Mouse (Mus musculus) MEL (cell line): Measurements from ENCODE around the gene Fam210b.

Experiments used
- CHD2 ChIP-seq: IDR thresholded peaks from 2 replicates; pipeline ENCODE4 v1.6.1; 2011; ENCODE audit warnings: low read length, improper control_type of control experiment
- CTCF ChIP-seq, 3 experiments: IDR thresholded peaks in 2 of 3; conservative IDR thresholded peaks in 1 of 3; 2 replicates each; pipeline ENCODE4 v1.5.1; 2011 to 2012; ENCODE audit warnings: low read length in 3 of 3, low read depth in 2 of 3, mild to moderate bottlenecking in 2 of 3, improper control_type of control experiment in 1 of 3, inconsistent platforms in 1 of 3, mixed read lengths in 1 of 3, moderate library complexity in 1 of 3; ENCODE audit not compliant: control insufficient read depth in 1 of 3, insufficient read depth in 1 of 3, poor library complexity in 1 of 3, severe bottlenecking in 1 of 3
- E2F4 ChIP-seq: IDR thresholded peaks from 2 replicates; pipeline ENCODE4 v1.6.1; 2011; ENCODE audit warnings: low read depth, low read length, improper control_type of control experiment, borderline replicate concordance
- MAFK ChIP-seq: IDR thresholded peaks from 2 replicates; pipeline ENCODE4 v1.6.1; 2011; ENCODE audit warnings: low read depth, mild to moderate bottlenecking, low read length, improper control_type of control experiment, borderline replicate concordance
- MYB ChIP-seq: IDR thresholded peaks from 2 replicates; pipeline ENCODE4 v1.6.1; 2011; ENCODE audit warnings: mild to moderate bottlenecking, low read depth, low read length, improper control_type of control experiment
- POLR2A ChIP-seq, 2 experiments: IDR thresholded peaks; 2 replicates each; pipeline ENCODE4 v1.6.1; 2011 to 2012; ENCODE audit warnings: low read length in 2 of 2, mild to moderate bottlenecking in 2 of 2, control low read depth in 1 of 2, improper control_type of control experiment in 1 of 2, low read depth in 1 of 2, moderate library complexity in 1 of 2; ENCODE audit not compliant: control insufficient read depth in 1 of 2, insufficient read depth in 1 of 2, poor library complexity in 1 of 2
- POLR2AphosphoS5 ChIP-seq: IDR thresholded peaks from 2 replicates; pipeline ENCODE4 v1.6.1; 2012; ENCODE audit warnings: low read depth, borderline replicate concordance, mild to moderate bottlenecking, inconsistent platforms, low read length, moderate library complexity, mixed read lengths
- USF2 ChIP-seq, 2 experiments: IDR thresholded peaks; 2 replicates each; pipeline ENCODE4 v1.6.1; 2011 to 2012; ENCODE audit warnings: improper control_type of control experiment in 2 of 2, low read length in 2 of 2, borderline replicate concordance in 1 of 2, inconsistent platforms in 1 of 2, low read depth in 1 of 2, mild to moderate bottlenecking in 1 of 2; ENCODE audit not compliant: insufficient read depth in 1 of 2
- ZC3H11A ChIP-seq: IDR thresholded peaks from 2 replicates; pipeline ENCODE4 v1.6.1; 2012; ENCODE audit warnings: low read depth, mild to moderate bottlenecking, inconsistent platforms, low read length, improper control_type of control experiment

GRCm38 (mm10) chr2:172306544-172306943, 38.8 kb upstream of the Fam210b start:
- TF ChIP-seq USF2 (IDR thresholded peaks at IDR 0.05; ENCODE audit: borderline replicate concordance in 1 of 2, insufficient read depth in 1 of 2, low read depth in 1 of 2, low read length in 2 of 2) = no peak
- TF ChIP-seq POLR2AphosphoS5 = no peak
- TF ChIP-seq ZC3H11A = no peak
- no peak for TF ChIP-seq E2F4
- no peak for TF ChIP-seq CHD2
- TF ChIP-seq POLR2A (IDR thresholded peaks at IDR 0.05; ENCODE audit: control insufficient read depth in 1 of 2, insufficient read depth in 1 of 2, low read depth in 1 of 2, low read length in 2 of 2, poor library complexity in 1 of 2) = no peak
- TF ChIP-seq CTCF (IDR thresholded peaks at IDR 0.05 in 2 of 3, conservative IDR thresholded peaks at IDR 0.05 in 1 of 3; ENCODE audit: control insufficient read depth in 1 of 3, insufficient read depth in 1 of 3, low read depth in 2 of 3, low read length in 3 of 3, poor library complexity in 1 of 3, severe bottlenecking in 1 of 3) = no peak
- no peak for TF ChIP-seq MAFK
- no peak for TF ChIP-seq MYB
